Mouse (Mus musculus) forebrain, embryonic 16.5 days (tissue): ENCODE data around the gene Dpm3. TPM values are rescaled to one million over a fixed set of nuclear protein-coding genes. Genes with fewer than 3 reads are reported as not detected.

Experiments used
- ATAC-seq: fragments of 200-750 bp; cut with Nextera tagmentation; 2 replicates; pipeline ENCODE4 v1.8.0; 2017; ENCODE audit warnings: mild to moderate bottlenecking, moderate library complexity
- H3K27ac ChIP-seq: fragments of 300-500 bp; sonication (generic); 2 replicates; pipeline ENCODE4 v1.5.1; 2014; ENCODE audit warnings: low read length, control low read depth
- H3K27me3 ChIP-seq: fragments of 300-500 bp; sonication (generic); replicated peaks from 2 replicates; pipeline ENCODE4 v1.6.1; 2014; ENCODE audit warnings: low read length; ENCODE audit not compliant: control insufficient read depth, insufficient read depth
- H3K36me3 ChIP-seq: fragments of 300-500 bp; sonication (generic); 2 replicates; pipeline ENCODE4 v1.6.1; 2014; ENCODE audit not compliant: control insufficient read depth, insufficient read depth
- H3K4me1 ChIP-seq: fragments of 300-500 bp; sonication (generic); replicated peaks from 2 replicates; pipeline ENCODE4 v1.6.1; 2014; ENCODE audit warnings: low read length; ENCODE audit not compliant: control insufficient read depth, insufficient read depth
- H3K4me2 ChIP-seq: fragments of 300-500 bp; sonication (generic); 2 replicates; pipeline ENCODE4 v1.6.1; 2014; ENCODE audit warnings: mild to moderate bottlenecking, low read length, control low read depth
- H3K4me3 ChIP-seq: fragments of 300-500 bp; sonication (generic); replicated peaks from 2 replicates; pipeline ENCODE4 v1.5.1; 2014; ENCODE audit warnings: mild to moderate bottlenecking, low read length, control low read depth
- H3K9ac ChIP-seq: fragments of 300-500 bp; sonication (generic); replicated peaks from 2 replicates; pipeline ENCODE4 v1.6.1; 2014; ENCODE audit warnings: low read depth, low read length, control low read depth
- H3K9me3 ChIP-seq: fragments of 300-500 bp; sonication (generic); 2 replicates; pipeline ENCODE4 v1.6.1; 2016; ENCODE audit warnings: low read length; ENCODE audit not compliant: control insufficient read depth
- WGBS: fragments of 180-500 bp; shearing (Covaris S2); extraction: QIAGEN DNeasy Blood & Tissue Kit; methylation state at CpG from one replicate; pipeline ENCODE4 v1.1.7; 2014; 5-methylcytosine and 5-hydroxymethylcytosine counted together
- polyA plus RNA-seq: library from polyadenylated mRNA; unstranded; fragments of >200 nt; fragmentation: Nextera tagmentation; extraction: Ambion mirVana; gene quantifications from 2 replicates; pipeline ENCODE4 v1.2.1, GENCODE M21; 2015

The Dpm3 gene
- polyA plus RNA-seq, 1 experiment from 2014 or later, result 73.5 TPM

DNA sequence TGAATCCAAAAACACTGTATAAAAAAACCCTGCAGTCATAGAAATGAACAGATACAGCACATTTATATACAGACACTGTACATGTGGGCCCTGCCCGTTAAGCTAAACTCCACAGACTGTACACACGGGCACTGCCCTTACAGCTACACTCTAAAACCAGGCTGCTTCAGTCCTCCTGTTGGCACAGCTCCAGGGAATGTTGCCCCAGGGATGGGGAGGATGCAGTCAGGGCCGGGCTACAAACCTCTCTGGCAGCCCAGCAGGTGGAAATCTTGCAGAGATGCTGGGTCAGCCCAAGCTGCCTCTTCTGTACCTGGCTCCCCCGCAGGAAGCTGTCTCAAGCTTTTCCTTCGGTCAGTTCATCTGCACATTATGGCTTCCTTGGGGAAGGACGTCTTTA is 12.6 kb downstream of the Dpm3 start:
- Histone ChIP-seq H3K4me1 (peaks cover 23% of the 10 kb centered on the region), H3K9me3 (no peaks in the 10 kb centered on the region), H3K4me3 (no peak overlapping the region), H3K27me3 (no peaks in the 10 kb centered on the region), H3K4me2 (no peak overlapping the region), H3K36me3 (no peaks in the 10 kb centered on the region), H3K27ac (no peak overlapping the region), H3K9ac (no peak overlapping the region)
- no peak for ATAC-seq
- 45% methylated on average over 6 of the region's 6 CpGs for WGBS

DNA sequence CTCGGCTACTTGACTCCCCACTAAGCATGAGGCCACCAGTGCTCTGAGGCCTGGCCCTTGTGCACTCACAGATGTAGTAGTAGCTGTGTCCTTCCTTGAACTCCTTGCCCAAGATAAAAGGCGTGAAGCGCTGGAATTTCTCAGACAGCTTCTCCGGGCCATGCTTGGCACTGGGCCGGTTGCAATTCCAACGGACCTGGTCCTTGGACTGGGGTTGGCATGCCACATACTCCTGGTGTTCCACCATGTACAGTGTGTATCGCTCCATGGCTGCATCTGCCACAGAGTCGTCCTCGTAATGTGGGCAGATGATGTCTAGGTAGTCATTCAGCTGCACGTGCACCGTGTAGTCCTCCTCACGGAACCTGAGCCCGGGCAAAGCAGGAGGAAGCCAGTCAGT is 16.9 kb downstream of the Dpm3 start:
- ATAC-seq, result no peak
- H3K9me3 ChIP-seq, result no peaks in the 10 kb centered on the region
- H3K4me1 ChIP-seq, result peaks cover 26% of the 10 kb centered on the region
- no peak overlapping the region for H3K27ac ChIP-seq
- no peak overlapping the region for H3K9ac ChIP-seq
- H3K4me2 ChIP-seq, result no peak overlapping the region
- no peaks in the 10 kb centered on the region; the same call in 1 of the 2 replicates for H3K27me3 ChIP-seq
- H3K4me3 ChIP-seq, result no peak overlapping the region
- H3K36me3 ChIP-seq, result no peaks in the 10 kb centered on the region
- WGBS, result 94% methylated on average over 13 of the region's 13 CpGs

DNA sequence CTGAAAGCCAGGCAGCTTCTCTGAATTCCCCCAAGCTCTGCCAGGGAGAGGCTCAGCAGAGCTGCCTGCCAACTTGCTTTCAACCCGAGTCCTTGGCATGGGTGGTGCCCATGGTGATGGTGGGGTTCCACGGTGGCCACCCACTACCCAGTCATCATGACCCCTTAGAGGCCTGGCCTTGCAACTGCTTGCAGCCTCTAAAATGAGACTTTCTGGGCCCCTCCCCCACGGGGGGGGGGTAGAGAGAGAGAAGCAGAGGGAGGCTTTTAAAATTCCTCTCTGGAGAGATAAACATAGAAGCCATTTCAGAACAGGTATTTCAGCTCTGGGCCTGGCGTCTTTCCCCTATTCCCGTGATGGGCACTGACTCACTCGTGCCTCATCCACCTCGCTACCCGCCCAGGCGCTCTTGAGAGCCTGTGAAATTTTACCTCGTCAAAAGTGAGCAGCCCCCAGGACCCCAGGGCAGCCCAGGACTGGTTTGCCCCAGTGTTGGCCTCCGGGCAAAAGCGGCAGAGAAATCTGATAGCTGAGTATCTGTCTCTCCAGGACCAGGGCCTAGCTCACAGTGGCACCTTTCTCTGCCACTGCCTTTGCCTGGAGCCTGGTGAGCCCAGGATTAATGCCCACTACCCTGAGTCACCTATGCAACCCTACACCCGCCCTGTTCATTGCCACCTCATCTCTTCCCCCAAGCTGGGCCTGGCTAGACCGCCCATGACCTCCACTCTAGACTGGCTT is 18.3 kb downstream of the Dpm3 start:
- no peak overlapping the region; the same call in 1 of the 2 replicates for H3K9ac ChIP-seq
- no peaks in the 10 kb centered on the region for H3K36me3 ChIP-seq
- H3K27ac ChIP-seq, result no peak overlapping the region
- no peaks in the 10 kb centered on the region for H3K9me3 ChIP-seq
- no peak overlapping the region for H3K4me2 ChIP-seq
- no peak for ATAC-seq
- H3K4me3 ChIP-seq, result no peak overlapping the region
- H3K4me1 ChIP-seq, result peaks cover 36% of the 10 kb centered on the region
- WGBS, result 54% methylated on average over 14 of the region's 14 CpGs
- H3K27me3 ChIP-seq, result peaks cover 2% of the 10 kb centered on the region; the same call in 1 of the 2 replicates

DNA sequence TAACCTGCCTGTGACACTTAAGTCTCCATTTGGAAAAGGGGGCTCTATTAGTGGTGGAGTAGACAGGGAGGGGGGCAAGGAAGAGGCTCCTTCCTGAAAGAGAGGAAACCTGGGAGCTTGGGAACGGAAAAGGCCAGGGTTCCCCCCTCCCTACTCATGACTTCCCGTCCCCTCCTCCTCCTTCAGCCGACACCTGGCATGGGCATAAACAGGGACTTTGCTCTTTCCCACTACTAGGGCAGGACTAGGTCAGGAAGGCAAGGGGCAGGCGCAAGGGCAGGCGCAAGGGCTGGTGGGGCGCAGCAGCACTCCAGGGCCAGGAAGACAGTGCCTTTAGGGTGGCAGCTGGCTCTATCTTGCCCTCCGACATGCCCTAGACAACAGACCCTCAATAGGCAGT is 18.9 kb downstream of the Dpm3 start:
- Histone ChIP-seq H3K9ac (no peak overlapping the region), H3K4me1 (peaks cover 36% of the 10 kb centered on the region), H3K4me2 (peak overlapping the region; percentile 24; the same call in 1 of the 2 replicates), H3K36me3 (no peaks in the 10 kb centered on the region), H3K27ac (no peak overlapping the region), H3K4me3 (no peak overlapping the region), H3K27me3 (peaks cover 2% of the 10 kb centered on the region; the same call in 1 of the 2 replicates), H3K9me3 (no peaks in the 10 kb centered on the region)
- no peak for ATAC-seq
- 89% methylated on average over 6 of the region's 7 CpGs for WGBS

DNA sequence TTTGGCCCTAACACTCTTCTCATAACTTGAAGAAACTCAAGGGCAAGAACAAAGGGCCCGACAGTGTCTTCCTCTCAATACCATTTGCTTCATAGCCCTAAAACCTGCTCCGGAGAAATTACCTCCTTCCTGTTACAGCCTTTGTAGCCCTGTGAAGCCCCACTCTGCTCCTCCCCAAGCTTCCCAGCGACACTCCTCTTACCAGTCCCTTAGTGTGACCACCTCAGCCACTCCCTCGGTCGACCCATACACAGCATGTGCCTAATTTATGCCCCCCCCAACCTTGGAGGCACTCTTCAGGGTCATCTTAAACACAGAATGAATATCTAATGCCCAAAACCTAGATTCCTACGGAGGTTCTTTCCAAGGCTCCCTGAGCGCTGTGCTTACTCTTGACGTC is 19.5 kb downstream of the Dpm3 start:
- Histone ChIP-seq H3K27me3 (peaks cover 2% of the 10 kb centered on the region; the same call in 1 of the 2 replicates), H3K9me3 (no peaks in the 10 kb centered on the region), H3K27ac (0 out of 2 replicates have a peak overlapping the region, but pooled peaks have one; percentile 17), H3K4me1 (peaks cover 36% of the 10 kb centered on the region), H3K9ac (no peak overlapping the region), H3K4me2 (peak overlapping the region; percentile 24), H3K36me3 (no peaks in the 10 kb centered on the region), H3K4me3 (peak overlapping the region; percentile 56; the same call in 1 of the 2 replicates)
- ATAC-seq, result no peak
- 29% methylated on average over 8 of the region's 8 CpGs for WGBS

DNA sequence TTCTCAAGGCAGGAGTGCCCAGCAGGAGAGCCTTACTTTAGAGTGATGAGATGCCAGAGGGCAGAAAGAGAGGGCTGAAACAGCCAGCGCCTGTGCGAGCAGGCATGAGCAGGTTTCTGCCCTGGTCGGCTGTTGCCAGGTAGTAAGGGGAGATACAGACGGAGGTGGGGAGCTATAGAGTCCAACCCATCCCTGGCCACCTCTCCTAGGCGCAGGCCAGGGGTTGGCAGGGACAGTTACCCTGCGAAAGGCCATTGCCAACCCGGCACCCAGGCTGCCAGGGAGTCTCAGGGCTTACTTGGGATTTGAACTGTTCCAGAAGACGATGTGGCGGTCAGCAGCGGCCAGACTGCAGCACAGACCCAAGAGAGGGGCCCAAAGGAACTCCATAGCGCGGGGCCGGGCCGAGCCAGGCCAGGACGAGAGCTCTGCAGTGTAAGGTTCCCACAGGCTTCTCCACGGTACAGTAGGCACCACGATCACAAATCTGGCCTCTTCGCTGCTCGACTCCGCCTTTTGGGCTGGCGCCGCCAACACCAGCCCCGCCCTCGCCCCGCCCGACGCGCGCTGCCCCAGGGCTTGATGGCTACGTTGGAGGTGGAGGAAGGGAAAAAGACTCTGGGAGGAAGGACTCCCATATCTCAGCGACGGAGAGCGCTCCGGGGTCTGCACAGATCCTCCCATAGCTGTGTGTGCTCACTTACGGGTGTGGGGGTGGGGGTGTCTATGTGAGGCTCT is 20.2 kb downstream of the Dpm3 start:
- H3K9me3 ChIP-seq, result no peaks in the 10 kb centered on the region
- H3K4me2 ChIP-seq, result peak overlapping the region; percentile 98
- H3K27me3 ChIP-seq, result peaks cover 2% of the 10 kb centered on the region; the same call in 1 of the 2 replicates
- H3K9ac ChIP-seq, result peak overlapping the region; percentile 62
- peaks cover 36% of the 10 kb centered on the region for H3K4me1 ChIP-seq
- ATAC-seq, result peak; percentile 71
- H3K4me3 ChIP-seq, result peak overlapping the region; percentile 56
- no peaks in the 10 kb centered on the region for H3K36me3 ChIP-seq
- WGBS, result 3% methylated on average over 35 of the region's 35 CpGs
- peak overlapping the region; percentile 46 for H3K27ac ChIP-seq

DNA sequence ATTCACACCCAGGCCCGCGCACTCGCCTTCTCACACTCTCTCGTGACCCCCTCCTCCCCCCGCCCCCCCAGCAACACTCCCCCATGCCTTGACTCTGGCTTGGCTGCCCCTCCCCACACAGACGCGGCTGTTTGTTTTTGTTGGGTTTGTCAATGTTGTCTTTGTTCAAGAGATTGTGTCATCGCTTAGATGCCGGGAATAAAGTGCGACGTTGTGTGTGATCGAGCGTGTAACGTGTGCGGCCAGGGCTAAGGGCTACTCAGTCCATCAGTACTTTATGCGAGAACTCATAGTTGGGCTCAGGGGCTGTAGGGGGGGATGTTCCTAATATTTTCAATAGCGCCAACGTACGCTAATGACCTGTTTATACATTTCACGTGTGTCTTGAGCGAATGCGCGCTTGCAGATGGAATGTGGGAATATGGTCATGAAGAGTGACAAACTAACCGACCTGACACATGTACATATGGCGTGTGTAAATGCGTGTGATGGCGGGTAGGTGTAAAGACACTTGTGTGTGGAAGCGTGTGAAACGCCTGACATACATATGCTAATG is 21.0 kb downstream of the Dpm3 start:
- H3K4me2 ChIP-seq, result peak overlapping the region; percentile 98
- H3K4me1 ChIP-seq, result peaks cover 36% of the 10 kb centered on the region
- no peaks in the 10 kb centered on the region for H3K36me3 ChIP-seq
- WGBS, result under 1% methylated on average over 28 of the region's 29 CpGs
- H3K27ac ChIP-seq, result peak overlapping the region; percentile 28; the same call in 1 of the 2 replicates
- H3K4me3 ChIP-seq, result peak overlapping the region; percentile 56
- peak overlapping the region; percentile 63 for H3K9ac ChIP-seq
- H3K9me3 ChIP-seq, result no peaks in the 10 kb centered on the region
- H3K27me3 ChIP-seq, result peaks cover 2% of the 10 kb centered on the region; the same call in 1 of the 2 replicates
- ATAC-seq, result peak; percentile 22

DNA sequence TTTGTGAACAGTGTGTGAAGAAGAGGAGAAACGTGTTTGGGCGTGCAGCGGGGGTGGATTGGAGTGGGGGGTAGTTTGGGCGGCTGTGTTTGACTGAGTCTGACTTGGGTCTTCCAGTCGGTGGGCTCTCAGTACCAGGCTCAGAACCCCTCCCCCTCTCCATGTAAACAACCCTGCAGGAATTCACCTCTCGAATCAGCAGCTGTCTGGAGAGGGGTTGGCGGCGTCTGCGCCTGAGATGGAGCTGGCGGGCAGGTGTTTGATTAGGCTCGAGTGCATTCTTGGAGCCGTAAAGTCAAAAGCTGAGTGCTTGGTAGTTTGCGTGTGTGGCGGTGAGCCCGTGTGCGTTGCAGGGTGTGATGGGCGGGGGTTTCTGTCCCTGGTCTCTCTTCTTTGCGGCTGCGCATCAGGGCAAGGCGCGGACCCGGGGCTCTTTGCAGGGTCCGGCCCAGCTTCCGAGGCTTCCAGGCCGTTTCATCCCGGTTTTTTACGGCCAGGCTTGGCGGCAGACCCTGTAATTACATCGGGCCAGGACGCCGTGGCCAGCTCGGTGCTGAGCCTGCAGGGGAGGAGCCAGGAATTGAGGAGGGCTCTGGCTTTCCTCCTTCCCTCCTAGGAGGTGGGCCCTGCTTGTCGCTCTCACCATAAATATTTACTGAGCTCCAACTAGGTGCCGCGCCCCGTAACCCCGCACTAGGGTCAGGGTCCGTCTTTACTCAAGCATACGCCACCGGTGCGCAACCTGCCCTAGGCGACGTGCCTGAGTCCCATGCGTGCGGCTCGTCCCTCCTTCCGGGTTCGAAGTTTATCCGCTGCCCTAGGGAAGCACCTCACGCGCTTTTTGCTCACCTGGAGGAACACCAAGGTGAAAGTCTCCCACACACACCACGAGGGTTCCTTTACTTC is 21.7 kb downstream of the Dpm3 start, which contains the start of gene Efna1:
Gene Efna1, minus strand, starts transcription at position 537 of the 906 bp plus-strand sequence.
- no peaks in the 10 kb centered on the region for H3K36me3 ChIP-seq
- H3K4me3 ChIP-seq, result peak within 1 kb of the TSS; percentile 56
- no peaks in the 10 kb centered on the region for H3K9me3 ChIP-seq
- peak; percentile 36 for ATAC-seq
- peaks cover 2% of the 10 kb centered on the region; the same call in 1 of the 2 replicates for H3K27me3 ChIP-seq
- peaks cover 36% of the 10 kb centered on the region for H3K4me1 ChIP-seq
- WGBS, result under 1% methylated on average over 52 of the region's 52 CpGs
- H3K27ac ChIP-seq, result peak within 1 kb of the TSS; percentile 41; the same call in 1 of the 2 replicates
- H3K9ac ChIP-seq, result peak within 1 kb of the TSS; percentile 63
- peak within 1 kb of the TSS; percentile 98 for H3K4me2 ChIP-seq
